In genomic region chr7:126976878-126977459, GRCm38 (mm10) we compare ENCODE assay signal across 8 mouse cellular contexts. TPM values are rescaled to one million over a fixed set of nuclear protein-coding genes. Genes with fewer than 3 reads are reported as not detected.
DNase-seq lines count a peak whose midpoint lies in the region; ATAC-seq lines count a peak whose summit lies in the region.

No protein-coding gene starts in this region.

- ATAC-seq in embryonic facial prominence, embryonic 13.5 days (ENCODE audit: insufficient number of reproducible peaks, insufficient read depth, low FRiP score, low TSS enrichment, low read depth), result no peak
- ATAC-seq in kidney, embryonic 16.5 days (ENCODE audit: low FRiP score, low TSS enrichment), result no peak
- ATAC-seq in midbrain, embryonic 16.5 days, result 0 out of 2 replicates have a peak, but pooled peaks have one; percentile 0

- H3K27ac ChIP-seq in embryonic facial prominence, embryonic 13.5 days, result peak overlapping the region; percentile 97
- H3K27ac ChIP-seq in kidney, embryonic 16.5 days (ENCODE audit: low read length), result peak overlapping the region; percentile 98
- peak overlapping the region; percentile 96; the same call in 1 of the 2 replicates for H3K27ac ChIP-seq in midbrain, embryonic 16.5 days (ENCODE audit: low read length)

- peaks cover 37% of the 10 kb centered on the region for H3K36me3 ChIP-seq in embryonic facial prominence, embryonic 13.5 days
- peaks cover 30% of the 10 kb centered on the region for H3K36me3 ChIP-seq in kidney, embryonic 16.5 days (ENCODE audit: insufficient read depth, low read length)
- peaks cover 15% of the 10 kb centered on the region for H3K36me3 ChIP-seq in midbrain, embryonic 16.5 days (ENCODE audit: control insufficient read depth, insufficient read depth, low read length)

- peak overlapping the region; percentile 96 for H3K9ac ChIP-seq in embryonic facial prominence, embryonic 13.5 days
- H3K9ac ChIP-seq in kidney, embryonic 16.5 days (replicated peaks; ENCODE audit: low read length), result peak overlapping the region; percentile 98
- H3K9ac ChIP-seq in midbrain, embryonic 16.5 days (ENCODE audit: low read depth, low read length), result peak overlapping the region; percentile 95

- peak overlapping the region; percentile 89 for H3K4me2 ChIP-seq in embryonic facial prominence, embryonic 13.5 days
- peak overlapping the region; percentile 82 for H3K4me2 ChIP-seq in kidney, embryonic 16.5 days (replicated peaks; ENCODE audit: low read depth, low read length)
- peak overlapping the region; percentile 83 for H3K4me2 ChIP-seq in midbrain, embryonic 16.5 days (ENCODE audit: low read length)

- peak overlapping the region; percentile 85 for H3K4me3 ChIP-seq in embryonic facial prominence, embryonic 13.5 days
- H3K4me3 ChIP-seq in kidney, embryonic 16.5 days (ENCODE audit: low read length), result peak overlapping the region; percentile 99
- peak overlapping the region; percentile 76 for H3K4me3 ChIP-seq in midbrain, embryonic 16.5 days (ENCODE audit: low read depth, low read length)

- peaks cover 10% of the 10 kb centered on the region for H3K4me1 ChIP-seq in embryonic facial prominence, embryonic 13.5 days
- H3K4me1 ChIP-seq in kidney, embryonic 16.5 days (ENCODE audit: insufficient read depth, low read length), result peaks cover 6% of the 10 kb centered on the region
- peaks cover 10% of the 10 kb centered on the region for H3K4me1 ChIP-seq in midbrain, embryonic 16.5 days (ENCODE audit: control insufficient read depth, insufficient read depth, low read length)

- H3K9me3 ChIP-seq in embryonic facial prominence, embryonic 13.5 days, result no peaks in the 10 kb centered on the region
- H3K9me3 ChIP-seq in kidney, embryonic 16.5 days (ENCODE audit: low read length), result no peaks in the 10 kb centered on the region
- H3K9me3 ChIP-seq in midbrain, embryonic 16.5 days (replicated peaks; ENCODE audit: control insufficient read depth, low read length, poor library complexity, severe bottlenecking), result no peaks in the 10 kb centered on the region

- no peaks in the 10 kb centered on the region for H3K27me3 ChIP-seq in embryonic facial prominence, embryonic 13.5 days
- H3K27me3 ChIP-seq in kidney, embryonic 16.5 days (ENCODE audit: insufficient read depth, low read length), result no peaks in the 10 kb centered on the region
- H3K27me3 ChIP-seq in midbrain, embryonic 16.5 days (ENCODE audit: control insufficient read depth, insufficient read depth, low read depth, low read length), result no peaks in the 10 kb centered on the region

- DNase-seq in spleen, adult 12 weeks (ENCODE audit: low spot score), result peak; percentile 15
- no peak for DNase-seq in spleen, postnatal 4 days (ENCODE audit: low spot score in 2 of 2)
- DNase-seq in right cerebral cortex, postnatal 25 days, result no peak
- DNase-seq in embryo, embryonic 9.5 days (ENCODE audit: extremely low spot score), result no peak
- DNase-seq in adrenal gland, adult 8-10 months, result no peak

- 27% methylated on average over 14 of the region's 14 CpGs for WGBS in embryonic facial prominence, embryonic 13.5 days
- 26% methylated on average over 14 of the region's 14 CpGs for WGBS in kidney, embryonic 16.5 days
- WGBS in midbrain, embryonic 16.5 days, result 26% methylated on average over 14 of the region's 14 CpGs

RNA-seq across cellular contexts. Expression of gene Cdiptos, which starts 1.1 kb away (rescaled TPM):
- polyA plus RNA-seq in embryonic facial prominence, embryonic 13.5 days (2015; fragmentation: Nextera tagmentation; extraction: Ambion mirVana), result 1.3 and 1.7 TPM in 2 replicates
- 1.6 and 2.1 TPM in 2 replicates for polyA plus RNA-seq in kidney, embryonic 16.5 days (2015; fragmentation: Nextera tagmentation; extraction: Ambion mirVana)
- 0.69 and 0.96 TPM in 2 replicates for polyA plus RNA-seq in midbrain, embryonic 16.5 days (2015; fragmentation: Nextera tagmentation; extraction: Ambion mirVana)
- 1 to 10 TPM in 1 of 4 experiments, under 1 TPM in 3; 0.46 to 1.8 (median 0.71) TPM for total RNA-seq in adrenal gland, adult 8-10 months (2022)

RNA-seq across cellular contexts. Expression of gene Cdipt, which starts 1.3 kb away (rescaled TPM):
- 95.8 and 97.0 TPM in 2 replicates for polyA plus RNA-seq in embryonic facial prominence, embryonic 13.5 days (2015; fragmentation: Nextera tagmentation; extraction: Ambion mirVana)
- polyA plus RNA-seq in kidney, embryonic 16.5 days (2015; fragmentation: Nextera tagmentation; extraction: Ambion mirVana), result 135 and 137 TPM in 2 replicates
- polyA plus RNA-seq in midbrain, embryonic 16.5 days (2015; fragmentation: Nextera tagmentation; extraction: Ambion mirVana), result 132 and 141 TPM in 2 replicates
- 100 to 1,000 TPM in 3 of 4 experiments, 10 to 100 TPM in 1; 99.2 to 107 (median 103) TPM for total RNA-seq in adrenal gland, adult 8-10 months (2022)

RNA-seq across cellular contexts. Expression of gene Sez6l2, which starts 26.6 kb away (rescaled TPM):
- 0.76 and 0.77 TPM in 2 replicates for polyA plus RNA-seq in embryonic facial prominence, embryonic 13.5 days (2015; fragmentation: Nextera tagmentation; extraction: Ambion mirVana)
- polyA plus RNA-seq in kidney, embryonic 16.5 days (2015; fragmentation: Nextera tagmentation; extraction: Ambion mirVana), result 0.86 and 1.6 TPM in 2 replicates
- polyA plus RNA-seq in midbrain, embryonic 16.5 days (2015; fragmentation: Nextera tagmentation; extraction: Ambion mirVana), result 44.6 and 50.2 TPM in 2 replicates
- total RNA-seq in adrenal gland, adult 8-10 months (2022), result 100 to 1,000 TPM in 3 of 4 experiments, 10 to 100 TPM in 1; 94.1 to 133 (median 117) TPM

RNA-seq across cellular contexts. Expression of gene Asphd1, which starts 27.6 kb away (rescaled TPM):
- polyA plus RNA-seq in embryonic facial prominence, embryonic 13.5 days (2015; fragmentation: Nextera tagmentation; extraction: Ambion mirVana), result 0.13 and 0.25 TPM in 2 replicates
- 0.12 and 0.24 TPM in 2 replicates for polyA plus RNA-seq in kidney, embryonic 16.5 days (2015; fragmentation: Nextera tagmentation; extraction: Ambion mirVana)
- 10.4 TPM in 2 replicates for polyA plus RNA-seq in midbrain, embryonic 16.5 days (2015; fragmentation: Nextera tagmentation; extraction: Ambion mirVana)
- 1 to 10 TPM; 1.7 to 5.0 (median 3.7) TPM for total RNA-seq in adrenal gland, adult 8-10 months (2022)

RNA-seq across cellular contexts. Expression of gene Mvp, which starts 37.5 kb away (rescaled TPM):
- polyA plus RNA-seq in embryonic facial prominence, embryonic 13.5 days (2015; fragmentation: Nextera tagmentation; extraction: Ambion mirVana), result 5.3 and 7.1 TPM in 2 replicates
- 19.7 and 21.4 TPM in 2 replicates for polyA plus RNA-seq in kidney, embryonic 16.5 days (2015; fragmentation: Nextera tagmentation; extraction: Ambion mirVana)
- polyA plus RNA-seq in midbrain, embryonic 16.5 days (2015; fragmentation: Nextera tagmentation; extraction: Ambion mirVana), result 2.9 and 3.2 TPM in 2 replicates
- total RNA-seq in adrenal gland, adult 8-10 months (2022), result 100 to 1,000 TPM; 117 to 186 (median 125) TPM

Comparison
In these comparisons a context has a peak if more than half of its experiments do, and no peak if none do; other contexts are left out.
1. RNA of gene Sez6l2, which starts 26.6 kb away (polyA plus RNA-seq): 44.6 to 50.2 TPM in midbrain, embryonic 16.5 days; 0.86 to 1.6 TPM in kidney, embryonic 16.5 days and 0.76 to 0.77 TPM in embryonic facial prominence, embryonic 13.5 days; every median in the first group is over 10 times any median in the second.
2. Peak in every context shown above with its lines, with median percentiles within 50 percentile points of each other: H3K27ac ChIP-seq, H3K4me2 ChIP-seq, H3K4me3 ChIP-seq and H3K9ac ChIP-seq.